Mouse (Mus musculus) kidney, postnatal 0 days (tissue): ENCODE results near the gene Cep170b. TPM values are rescaled to one million over a fixed set of nuclear protein-coding genes. Genes with fewer than 3 reads are reported as not detected.
A peak's percentile ranks its signal among the peaks of the same experiment; 100 is the strongest.

Source experiments
- ATAC-seq: fragments of 200-750 bp; cut with Nextera tagmentation; replicated peaks from 2 replicates; pipeline ENCODE4 v1.8.0; 2017; ENCODE audit warnings: low read depth, moderate number of reproducible peaks, moderate TSS enrichment, moderate library complexity; ENCODE audit not compliant: low FRiP score
- DNase-seq: peaks from one replicate; pipeline ENCODE4 v3.0.0-alpha.2; 2016; ENCODE audit warnings: low spot score
- H3K27ac ChIP-seq: fragments of 300-500 bp; sonication (generic); 2 replicates; pipeline ENCODE4 v1.5.1; 2014; ENCODE audit warnings: mild to moderate bottlenecking
- H3K27me3 ChIP-seq: fragments of 300-500 bp; sonication (generic); 2 replicates; pipeline ENCODE4 v1.6.1; 2014; ENCODE audit warnings: low read length, mixed read lengths; ENCODE audit not compliant: insufficient read depth
- H3K36me3 ChIP-seq: fragments of 300-500 bp; sonication (generic); 2 replicates; pipeline ENCODE4 v1.6.1; 2014; ENCODE audit warnings: low read length, mixed read lengths; ENCODE audit not compliant: insufficient read depth
- H3K4me1 ChIP-seq: fragments of 300-500 bp; sonication (generic); replicated peaks from 2 replicates; pipeline ENCODE4 v1.6.1; 2014; ENCODE audit warnings: antibody characterized with exemption, low read length, mixed read lengths; ENCODE audit not compliant: insufficient read depth
- H3K4me2 ChIP-seq: fragments of 300-500 bp; sonication (generic); 2 replicates; pipeline ENCODE4 v1.6.1; 2014; ENCODE audit warnings: mild to moderate bottlenecking, low read length, moderate library complexity, mixed read lengths
- H3K4me3 ChIP-seq: fragments of 300-500 bp; sonication (generic); replicated peaks from 2 replicates; pipeline ENCODE4 v1.5.1; 2014; ENCODE audit warnings: low read depth, low read length
- H3K9ac ChIP-seq: fragments of 300-500 bp; sonication (generic); 2 replicates; pipeline ENCODE4 v1.6.1; 2014; ENCODE audit warnings: low read depth, low read length
- H3K9me3 ChIP-seq: fragments of 300-500 bp; sonication (generic); replicated peaks from 2 replicates; pipeline ENCODE4 v1.6.1; 2016; ENCODE audit warnings: low read length, inconsistent platforms, mixed read lengths
- CTCF ChIP-seq: IDR thresholded peaks from 2 replicates; pipeline ENCODE4 v1.5.1; 2016; ENCODE audit warnings: antibody characterized with exemption, low read depth, mild to moderate bottlenecking, moderate library complexity
- WGBS: fragments of 180-500 bp; shearing (Covaris S2); extraction: QIAGEN DNeasy Blood & Tissue Kit; methylation state at CpG from one replicate; pipeline ENCODE4 v1.1.7; 2014; 5-methylcytosine and 5-hydroxymethylcytosine counted together
- polyA plus RNA-seq: library from polyadenylated mRNA; unstranded; fragments of >200 nt; fragmentation: Nextera tagmentation; extraction: Ambion mirVana; gene quantifications from 2 replicates; pipeline ENCODE4 v1.2.1, GENCODE M21; 2015

Gene Cep170b
- polyA plus RNA-seq, 1 experiment from 2014 or later, result 13.6 TPM

DNA sequence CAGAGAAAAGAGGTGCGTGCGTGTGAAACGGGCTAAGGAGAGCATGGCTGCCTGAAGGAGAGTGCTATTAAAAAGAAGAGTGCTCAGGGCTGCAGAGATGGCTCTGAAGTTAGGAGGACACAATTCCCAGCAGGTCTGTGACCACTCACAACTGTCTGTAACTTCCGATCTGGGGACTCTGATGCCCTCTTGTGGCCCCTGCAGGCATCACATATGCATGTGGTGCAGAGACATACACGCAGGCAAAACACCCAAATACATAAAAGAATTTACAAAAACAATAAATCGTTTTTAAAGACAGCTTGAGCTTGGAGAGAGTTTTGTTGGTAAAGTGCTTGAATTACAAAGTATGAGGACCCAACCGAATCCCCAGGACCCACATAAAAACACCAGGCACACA lies 3.1 kb upstream of the Cep170b start:
- no peaks in the 10 kb centered on the region for H3K9me3 ChIP-seq
- no peak overlapping the region for H3K9ac ChIP-seq
- whole genome bisulfite sequencing, result 35% methylated on average over 7 of the region's 7 CpGs
- TF ChIP-seq CTCF, result peak; percentile 79
- no peak overlapping the region for H3K4me2 ChIP-seq
- DNase-seq, result peak; percentile 74
- ATAC-seq, result no peak
- no peak overlapping the region for H3K4me3 ChIP-seq
- H3K27me3 ChIP-seq, result no peaks in the 10 kb centered on the region
- peaks cover 9% of the 10 kb centered on the region; the same call in 1 of the 2 replicates for H3K4me1 ChIP-seq
- no peak overlapping the region for H3K27ac ChIP-seq
- H3K36me3 ChIP-seq, result no peaks in the 10 kb centered on the region

DNA sequence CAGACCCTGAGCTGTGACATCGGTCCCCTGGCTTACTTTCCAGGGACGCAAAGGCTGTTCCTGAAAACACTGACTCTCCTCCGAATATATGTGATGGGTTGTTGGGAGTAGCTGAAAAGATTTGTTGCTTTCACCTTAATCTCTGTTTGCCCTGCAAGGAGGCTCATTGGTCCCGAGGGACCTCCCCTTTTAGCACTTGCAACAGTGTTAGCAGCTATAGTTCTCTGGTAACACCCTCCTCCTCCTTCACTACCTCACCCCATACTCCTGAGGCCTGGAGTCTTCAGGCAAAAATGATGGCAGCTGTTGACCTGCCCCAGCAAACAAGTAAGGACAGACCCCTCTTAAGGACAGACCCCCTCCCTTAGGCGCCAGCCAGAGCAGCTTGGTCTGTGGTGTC lies 1.3 kb upstream of the Cep170b start:
- peak overlapping the region; percentile 31; the same call in 1 of the 2 replicates for H3K9ac ChIP-seq
- no peaks in the 10 kb centered on the region for H3K27me3 ChIP-seq
- no peak overlapping the region for H3K4me2 ChIP-seq
- DNase-seq (no peak), ATAC-seq (no peak)
- WGBS, result 39% methylated on average over 5 of the region's 5 CpGs
- H3K27ac ChIP-seq, result 0 out of 2 replicates have a peak overlapping the region, but pooled peaks have one; percentile 96
- no peak for TF ChIP-seq CTCF
- no peak overlapping the region for H3K4me3 ChIP-seq
- no peaks in the 10 kb centered on the region for H3K36me3 ChIP-seq
- peaks cover 9% of the 10 kb centered on the region; the same call in 1 of the 2 replicates for H3K4me1 ChIP-seq
- no peaks in the 10 kb centered on the region for H3K9me3 ChIP-seq

DNA sequence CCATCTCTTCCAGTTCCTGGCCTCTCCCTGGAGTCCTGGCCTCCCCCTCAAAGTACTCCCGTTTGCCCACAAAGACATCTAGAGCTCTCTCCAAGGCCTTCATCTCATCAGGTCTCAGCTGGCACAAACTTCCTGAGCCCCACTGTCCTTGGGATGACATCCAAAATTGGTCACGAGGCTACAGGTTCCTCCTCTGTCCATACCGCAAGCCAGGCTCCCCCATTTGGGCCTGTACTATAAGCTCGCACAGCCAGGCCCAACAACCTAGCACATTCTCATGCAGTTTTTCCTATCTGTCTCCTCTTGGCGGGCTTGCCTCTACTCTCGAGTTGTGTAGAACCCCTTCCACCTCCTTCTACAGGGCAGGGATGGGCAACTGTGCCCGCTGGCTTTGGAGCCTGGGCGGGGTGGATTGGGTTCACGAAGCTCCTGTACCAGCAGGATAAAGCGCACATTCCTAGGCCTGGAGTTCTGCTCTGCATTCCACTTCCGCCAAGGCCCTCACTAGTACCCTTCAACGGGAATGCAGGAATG lies 702 bp downstream of the Cep170b start:
- ATAC-seq (peak; percentile 42), DNase-seq (no peak)
- Histone ChIP-seq H3K4me2 (peak overlapping the region; percentile 98), H3K9me3 (no peaks in the 10 kb centered on the region), H3K36me3 (no peaks in the 10 kb centered on the region; the same call in 1 of the 2 replicates), H3K9ac (peak overlapping the region; percentile 89), H3K4me1 (peaks cover 9% of the 10 kb centered on the region; the same call in 1 of the 2 replicates), H3K4me3 (peak overlapping the region; percentile 80), H3K27me3 (no peaks in the 10 kb centered on the region), H3K27ac (peak overlapping the region; percentile 96)
- WGBS, result 39% methylated on average over 12 of the region's 12 CpGs
- TF ChIP-seq CTCF, result no peak

DNA sequence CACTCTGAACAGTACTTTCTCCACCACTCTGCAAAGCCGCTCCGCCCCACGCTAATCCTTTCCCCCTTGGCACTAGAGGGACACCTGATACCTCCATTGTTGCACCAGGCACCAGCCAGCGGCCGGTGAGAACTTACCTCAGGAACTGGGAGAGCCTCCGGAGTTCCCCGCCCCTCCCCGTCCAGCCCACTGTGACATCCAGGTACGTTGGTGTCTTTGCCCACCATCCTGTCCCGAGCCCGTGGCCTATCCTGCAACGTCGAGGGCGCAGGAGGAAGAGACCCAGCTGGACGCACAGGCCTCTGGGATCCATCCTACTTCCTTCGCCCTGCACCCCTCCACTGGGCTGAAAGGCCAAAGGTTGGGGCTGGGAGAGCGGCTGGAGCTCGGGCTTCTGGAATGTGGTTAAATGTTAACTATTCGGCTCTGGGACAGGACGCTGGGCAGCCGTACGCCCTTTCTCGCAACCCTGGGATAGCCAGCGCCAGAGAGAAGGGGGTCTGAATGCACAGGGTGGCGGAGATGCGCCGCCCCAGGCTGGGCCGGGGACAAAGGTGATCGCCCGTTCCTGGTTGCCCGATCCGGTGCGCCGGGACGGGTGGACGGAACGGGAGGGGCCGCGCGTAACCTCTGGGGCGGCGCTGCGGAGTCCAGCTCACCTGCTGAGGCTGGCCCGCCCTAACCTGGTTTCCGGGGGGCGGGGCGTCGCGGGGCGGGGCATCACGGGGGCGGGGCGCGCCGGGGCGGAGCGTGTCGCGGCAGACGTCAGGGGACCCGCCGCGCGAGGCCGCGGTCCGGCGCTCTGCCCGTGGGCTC lies 1.4 kb downstream of the Cep170b start:
- no peaks in the 10 kb centered on the region for H3K27me3 ChIP-seq
- peak; percentile 33; the same call in 1 of the 2 replicates for TF ChIP-seq CTCF
- DNase-seq (peak; percentile 79), ATAC-seq (peak; percentile 85)
- H3K4me1 ChIP-seq, result peaks cover 9% of the 10 kb centered on the region; the same call in 1 of the 2 replicates
- peak overlapping the region; percentile 98 for H3K4me2 ChIP-seq
- 3% methylated on average over 52 of the region's 69 CpGs for WGBS
- H3K4me3 ChIP-seq, result peak overlapping the region; percentile 80
- no peaks in the 10 kb centered on the region; the same call in 1 of the 2 replicates for H3K36me3 ChIP-seq
- peak overlapping the region; percentile 89 for H3K9ac ChIP-seq
- no peaks in the 10 kb centered on the region for H3K9me3 ChIP-seq
- H3K27ac ChIP-seq, result peak overlapping the region; percentile 96

DNA sequence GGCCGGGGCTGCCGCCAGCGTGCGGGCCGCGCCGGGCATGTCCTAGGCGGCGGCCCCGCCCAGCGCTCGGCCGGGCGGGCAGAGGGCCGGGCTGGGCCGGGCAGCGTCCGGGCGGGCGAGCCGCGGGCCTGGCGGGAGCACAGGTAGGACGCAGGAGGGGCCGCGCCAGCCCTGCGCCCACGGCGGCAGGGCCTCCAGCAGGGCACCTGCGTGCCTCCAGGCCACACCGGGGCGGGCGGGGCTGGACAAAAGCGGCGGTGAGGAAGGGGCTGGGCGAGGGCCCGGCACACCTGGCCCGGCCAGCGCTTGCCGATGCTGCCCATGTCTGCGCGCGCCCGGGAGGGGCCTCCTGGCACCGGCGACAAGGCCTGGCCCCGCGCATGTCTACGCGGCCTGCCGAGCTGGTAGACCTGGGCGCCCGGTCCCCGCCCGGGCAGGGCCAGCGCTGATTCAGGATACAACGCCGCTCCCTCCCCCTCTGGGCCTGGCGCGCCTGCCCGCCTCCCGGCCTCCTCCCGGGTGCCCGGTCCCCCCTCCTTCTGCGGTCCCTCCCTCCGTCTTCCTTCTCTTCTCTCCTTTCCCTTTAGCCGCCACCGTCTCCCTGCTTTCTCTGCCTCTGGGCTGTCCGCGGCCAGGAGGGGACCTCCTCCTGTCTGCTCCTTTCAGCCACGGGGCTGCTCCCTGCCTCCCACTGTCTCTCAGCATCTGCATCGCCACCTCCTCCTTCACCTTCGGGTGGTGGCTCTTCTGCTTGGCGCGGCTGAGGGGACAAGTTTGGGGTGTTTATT lies 2.2 kb downstream of the Cep170b start:
- Histone ChIP-seq H3K9me3 (no peaks in the 10 kb centered on the region), H3K4me3 (peak overlapping the region; percentile 80), H3K27ac (peak overlapping the region; percentile 96), H3K4me1 (peaks cover 9% of the 10 kb centered on the region; the same call in 1 of the 2 replicates), H3K9ac (peak overlapping the region; percentile 89), H3K27me3 (no peaks in the 10 kb centered on the region), H3K4me2 (peak overlapping the region; percentile 98), H3K36me3 (no peaks in the 10 kb centered on the region; the same call in 1 of the 2 replicates)
- TF ChIP-seq CTCF, result no peak
- under 1% methylated on average over 58 of the region's 75 CpGs for WGBS
- ATAC-seq (peak; percentile 31; the same call in 1 of the 2 replicates), DNase-seq (peak; percentile 56)

DNA sequence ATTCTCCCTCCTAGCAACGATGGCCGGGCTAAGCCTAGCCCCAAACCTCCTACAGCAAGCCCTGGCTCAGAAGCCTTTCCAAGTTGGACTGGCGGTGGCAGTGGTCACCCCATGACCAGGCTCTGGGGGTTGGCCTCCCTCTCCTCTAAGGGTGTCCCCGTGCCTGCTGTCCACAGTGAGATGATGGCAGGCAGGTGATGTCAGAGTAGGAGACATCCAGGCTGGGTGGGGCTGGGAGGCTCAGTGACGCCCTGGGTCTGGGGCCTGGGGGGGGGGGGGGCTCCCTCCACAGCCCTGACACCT lies 2.7 kb downstream of the Cep170b start:
- H3K4me3 ChIP-seq, result peak overlapping the region; percentile 80
- H3K9me3 ChIP-seq, result no peaks in the 10 kb centered on the region
- ATAC-seq, result no peak

More for the DNA sequence above, 2.7 kb downstream of the Cep170b start:
- no peak for TF ChIP-seq CTCF
- Histone ChIP-seq H3K4me1 (peaks cover 9% of the 10 kb centered on the region; the same call in 1 of the 2 replicates), H3K27me3 (no peaks in the 10 kb centered on the region), H3K27ac (peak overlapping the region; percentile 96; the same call in 1 of the 2 replicates), H3K9ac (peak overlapping the region; percentile 89), H3K4me2 (peak overlapping the region; percentile 98), H3K36me3 (no peaks in the 10 kb centered on the region; the same call in 1 of the 2 replicates)
- WGBS, result 3% methylated on average over 5 of the region's 5 CpGs
- DNase-seq, result no peak
